Mouse (Mus musculus): ENCODE results near the gene Slc25a4. TPM values are rescaled to one million over a fixed set of nuclear protein-coding genes. Genes with fewer than 3 reads are reported as not detected.

Slc25a4 gene
- polyA plus RNA-seq, 1 experiment from 2014 or later = 516 TPM

DNA sequence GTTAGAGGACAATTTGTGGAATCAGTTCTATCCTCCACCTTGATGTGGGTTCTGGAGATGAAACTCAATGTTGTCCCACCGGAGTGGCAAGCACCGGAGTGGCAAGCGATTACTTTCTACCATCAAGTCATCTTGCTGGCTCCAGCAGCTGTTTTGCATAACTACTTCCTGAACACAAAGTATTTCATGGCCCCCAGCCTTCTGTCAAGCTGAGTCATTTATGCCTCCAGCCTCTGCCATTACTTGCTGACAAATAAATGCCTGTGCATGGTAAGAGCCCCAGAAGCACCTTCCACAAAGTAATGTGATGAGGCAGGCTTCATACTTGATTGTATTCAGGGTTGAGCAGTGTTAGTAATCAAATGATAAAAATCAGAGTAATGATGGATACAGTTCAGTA is 14.2 kb downstream of the Slc25a4 start:
- ATAC-seq (replicated peaks; ENCODE audit: low FRiP score, low TSS enrichment, low read depth) = no peak
- 89% methylated on average over 3 of the region's 3 CpGs for WGBS
- Histone ChIP-seq H3K4me1 (replicated peaks; ENCODE audit: control insufficient read depth, insufficient read depth, low read length) (no peaks in the 10 kb centered on the region), H3K4me3 (ENCODE audit: low read depth, low read length) (no peak overlapping the region), H3K9ac (ENCODE audit: low read length) (no peak overlapping the region), H3K36me3 (ENCODE audit: control insufficient read depth, insufficient read depth, low read length) (peaks cover 17% of the 10 kb centered on the region), H3K27me3 (replicated peaks; ENCODE audit: control insufficient read depth, insufficient read depth, low read length) (no peaks in the 10 kb centered on the region), H3K27ac (ENCODE audit: low read depth) (no peak overlapping the region), H3K9me3 (ENCODE audit: control insufficient read depth, low read length) (no peaks in the 10 kb centered on the region), H3K4me2 (ENCODE audit: low read length) (no peak overlapping the region)
- DNase-seq (ENCODE audit: low spot score) = no peak

DNA sequence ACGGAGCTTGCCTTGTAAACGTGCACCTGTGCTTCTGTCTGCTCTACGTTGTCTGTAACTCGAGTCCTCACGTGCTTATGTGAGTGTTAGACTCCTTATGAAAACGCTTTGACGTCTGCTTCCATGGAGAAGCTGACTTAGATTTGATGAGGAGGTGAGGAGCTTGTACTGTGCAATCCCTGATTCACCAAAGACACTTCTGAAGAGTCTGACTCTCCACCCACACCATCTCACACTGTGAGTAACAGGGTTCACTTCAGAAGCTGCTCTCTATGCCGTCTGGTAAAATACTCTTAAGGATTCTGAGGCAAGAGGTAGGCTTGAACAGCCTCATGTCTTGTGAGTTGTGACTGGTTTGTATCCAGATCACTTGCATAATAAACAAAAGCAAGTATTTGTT is 18.0 kb downstream of the Slc25a4 start:
- H3K4me2 ChIP-seq (ENCODE audit: low read length) = no peak overlapping the region
- H3K36me3 ChIP-seq (ENCODE audit: control insufficient read depth, insufficient read depth, low read length) = peaks cover 23% of the 10 kb centered on the region; the same call in 1 of the 2 replicates
- no peaks in the 10 kb centered on the region for H3K9me3 ChIP-seq (ENCODE audit: control insufficient read depth, low read length)
- no peak for DNase-seq (ENCODE audit: low spot score)
- H3K4me1 ChIP-seq (replicated peaks; ENCODE audit: control insufficient read depth, insufficient read depth, low read length) = no peaks in the 10 kb centered on the region
- no peaks in the 10 kb centered on the region for H3K27me3 ChIP-seq (replicated peaks; ENCODE audit: control insufficient read depth, insufficient read depth, low read length)
- no peak overlapping the region for H3K27ac ChIP-seq (ENCODE audit: low read depth)
- no peak for ATAC-seq (replicated peaks; ENCODE audit: low FRiP score, low TSS enrichment, low read depth)
- WGBS = 87% methylated on average over 8 of the region's 8 CpGs
- H3K9ac ChIP-seq (ENCODE audit: low read length) = no peak overlapping the region
- H3K4me3 ChIP-seq (ENCODE audit: low read depth, low read length) = no peak overlapping the region

DNA sequence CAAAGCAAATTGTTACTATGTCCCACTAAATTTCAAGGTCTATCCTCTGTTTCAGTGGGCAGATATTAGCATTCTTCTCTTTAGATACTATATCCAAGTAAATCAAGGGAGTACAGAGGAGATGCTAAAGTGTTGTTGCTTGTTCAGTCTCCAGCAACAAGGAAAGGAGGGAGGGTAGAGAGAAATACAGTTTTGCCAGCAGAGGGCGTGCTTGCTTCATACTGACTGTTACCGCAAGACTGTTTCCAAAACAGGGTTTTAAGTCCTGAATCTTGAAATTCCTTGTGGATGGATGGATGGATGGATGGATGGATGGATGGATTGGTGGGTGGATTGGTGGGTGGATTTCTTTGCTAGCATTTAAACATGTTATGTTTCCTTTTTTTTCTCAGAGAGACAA is 25.7 kb downstream of the Slc25a4 start:
- no peak for ATAC-seq (replicated peaks; ENCODE audit: low FRiP score, low TSS enrichment, low read depth)
- Histone ChIP-seq H3K9me3 (ENCODE audit: control insufficient read depth, low read length) (no peaks in the 10 kb centered on the region), H3K4me2 (ENCODE audit: low read length) (no peak overlapping the region), H3K4me1 (replicated peaks; ENCODE audit: control insufficient read depth, insufficient read depth, low read length) (no peaks in the 10 kb centered on the region), H3K27ac (ENCODE audit: low read depth) (no peak overlapping the region), H3K27me3 (replicated peaks; ENCODE audit: control insufficient read depth, insufficient read depth, low read length) (no peaks in the 10 kb centered on the region), H3K36me3 (ENCODE audit: control insufficient read depth, insufficient read depth, low read length) (0 out of 2 replicates have a peak, but pooled peaks cover 5% of the 10 kb centered on the region), H3K4me3 (ENCODE audit: low read depth, low read length) (no peak overlapping the region), H3K9ac (ENCODE audit: low read length) (no peak overlapping the region)
- 12% methylated on average over 2 of the region's 2 CpGs for WGBS
- peak; percentile 77 for DNase-seq (ENCODE audit: low spot score)

DNA sequence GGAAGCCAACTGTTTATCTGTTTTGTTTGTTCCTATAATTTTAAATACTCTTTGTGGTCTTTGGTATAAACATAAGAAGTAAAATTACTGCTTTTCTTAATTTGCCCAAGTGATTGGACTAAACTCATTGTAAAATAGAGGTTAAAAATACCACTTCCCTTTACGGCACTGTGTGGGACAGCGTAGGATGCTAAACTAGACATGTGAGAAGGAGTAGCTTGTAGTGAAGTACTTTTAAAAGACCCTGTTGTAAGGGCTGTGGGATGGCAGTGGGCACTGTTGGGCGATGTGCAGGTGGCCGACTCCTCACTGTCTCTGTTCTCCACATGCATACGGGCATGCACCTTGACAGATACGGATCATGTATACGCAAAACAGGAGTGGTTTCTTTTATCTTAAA is 30.9 kb downstream of the Slc25a4 start:
- Histone ChIP-seq H3K9ac (ENCODE audit: low read length) (no peak overlapping the region), H3K9me3 (ENCODE audit: control insufficient read depth, low read length) (no peaks in the 10 kb centered on the region), H3K36me3 (ENCODE audit: control insufficient read depth, insufficient read depth, low read length) (0 out of 2 replicates have a peak, but pooled peaks cover 9% of the 10 kb centered on the region), H3K4me2 (ENCODE audit: low read length) (no peak overlapping the region), H3K27ac (ENCODE audit: low read depth) (no peak overlapping the region), H3K4me1 (replicated peaks; ENCODE audit: control insufficient read depth, insufficient read depth, low read length) (no peaks in the 10 kb centered on the region), H3K4me3 (ENCODE audit: low read depth, low read length) (no peak overlapping the region), H3K27me3 (replicated peaks; ENCODE audit: control insufficient read depth, insufficient read depth, low read length) (no peaks in the 10 kb centered on the region)
- no peak for DNase-seq (ENCODE audit: low spot score)
- 88% methylated on average over 7 of the region's 7 CpGs for WGBS
- no peak for ATAC-seq (replicated peaks; ENCODE audit: low FRiP score, low TSS enrichment, low read depth)

DNA sequence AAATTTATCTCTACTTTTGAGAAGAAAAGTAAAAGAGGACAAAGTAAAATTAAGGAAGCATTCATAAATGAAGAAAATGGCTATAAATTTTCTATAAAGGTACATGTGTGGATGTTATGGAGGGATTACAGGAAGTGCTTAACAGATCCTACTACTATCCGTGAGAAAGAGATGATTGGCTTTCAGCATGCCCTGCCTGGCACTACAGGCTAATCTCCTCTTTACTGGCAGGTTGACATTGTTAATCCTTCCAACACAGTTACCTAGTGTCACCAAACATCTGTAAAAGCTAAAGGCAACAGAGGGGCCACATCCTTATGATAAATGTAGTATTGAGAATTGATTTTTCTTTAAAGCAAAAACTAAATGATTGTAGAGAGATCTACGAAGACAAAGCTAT is 37.4 kb downstream of the Slc25a4 start:
- no peak overlapping the region for H3K27ac ChIP-seq (ENCODE audit: low read depth)
- H3K4me3 ChIP-seq (ENCODE audit: low read depth, low read length) = no peak overlapping the region
- DNase-seq (ENCODE audit: low spot score) = no peak
- H3K36me3 ChIP-seq (ENCODE audit: control insufficient read depth, insufficient read depth, low read length) = peaks cover 22% of the 10 kb centered on the region
- no peak overlapping the region for H3K4me2 ChIP-seq (ENCODE audit: low read length)
- H3K9me3 ChIP-seq (ENCODE audit: control insufficient read depth, low read length) = no peaks in the 10 kb centered on the region
- ATAC-seq (replicated peaks; ENCODE audit: low FRiP score, low TSS enrichment, low read depth) = no peak
- 77% methylated on average over 2 of the region's 2 CpGs for WGBS
- H3K9ac ChIP-seq (ENCODE audit: low read length) = no peak overlapping the region
- H3K27me3 ChIP-seq (replicated peaks; ENCODE audit: control insufficient read depth, insufficient read depth, low read length) = no peaks in the 10 kb centered on the region
- H3K4me1 ChIP-seq (replicated peaks; ENCODE audit: control insufficient read depth, insufficient read depth, low read length) = no peaks in the 10 kb centered on the region

DNA sequence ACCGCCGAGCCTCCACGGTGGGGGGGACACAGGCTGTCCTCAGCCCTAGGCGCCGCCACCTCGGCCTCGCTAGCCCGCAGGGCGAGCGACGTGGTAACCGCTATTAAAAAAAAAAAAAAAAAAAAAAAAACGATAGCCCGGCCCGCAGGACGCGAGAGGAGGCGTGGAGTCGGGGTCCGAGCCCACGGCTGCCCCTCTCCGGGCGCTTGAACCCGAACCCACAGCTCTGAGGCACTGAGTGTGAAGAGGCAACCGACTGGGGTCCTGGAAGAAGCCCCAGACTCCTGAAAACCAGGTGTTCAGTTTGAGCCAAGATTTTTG is 47.3 kb downstream of the Slc25a4 start:
- H3K27ac ChIP-seq (ENCODE audit: low read depth) = peak overlapping the region; percentile 78
- under 1% methylated on average over 24 of the region's 25 CpGs for WGBS
- no peak; the same call in 1 of the 2 replicates for ATAC-seq (replicated peaks; ENCODE audit: low FRiP score, low TSS enrichment, low read depth)

DNA sequence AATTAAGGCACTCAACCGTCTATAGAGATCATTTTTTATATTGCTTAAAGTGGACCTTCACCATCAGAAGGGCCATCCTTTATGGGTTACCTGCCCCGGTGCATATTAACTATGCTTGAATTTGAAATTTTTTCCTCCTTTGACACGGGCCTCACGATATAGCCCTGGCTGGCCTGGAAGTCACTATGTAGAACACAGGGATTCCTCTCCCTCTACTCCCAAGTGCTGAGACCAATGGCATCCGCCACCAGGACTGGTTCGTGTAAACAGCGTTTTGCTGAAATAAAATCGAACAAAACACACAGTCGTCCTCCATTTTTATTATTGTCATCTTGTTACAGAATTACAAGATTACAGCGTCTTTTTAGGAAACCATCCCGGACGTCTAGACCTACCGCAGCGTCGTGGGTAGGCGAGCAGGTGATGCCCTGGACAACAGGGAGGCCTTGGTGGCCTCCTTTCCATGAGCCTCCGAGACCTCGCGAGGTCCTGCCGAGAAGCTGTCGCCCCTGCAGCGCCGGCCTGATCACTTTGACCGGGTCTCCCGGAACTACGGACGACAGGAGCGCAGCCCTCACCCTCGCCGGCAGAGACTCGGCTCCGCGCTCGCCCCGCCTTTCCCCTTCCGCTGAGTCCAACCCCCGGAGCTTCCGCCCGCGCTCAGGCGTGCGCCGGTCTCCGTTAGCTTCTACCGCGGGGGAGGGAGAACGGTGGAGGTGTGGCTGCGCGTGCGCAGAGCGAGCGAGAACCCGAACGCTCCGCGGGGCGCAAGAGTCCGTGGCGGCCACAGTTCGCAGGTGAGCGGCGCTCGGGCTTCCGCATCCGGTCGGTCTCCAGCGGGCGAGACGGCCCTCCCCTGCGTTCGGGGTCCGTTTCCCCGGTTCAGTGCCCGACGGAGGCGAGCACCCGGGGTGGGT is 47.9 kb downstream of the Slc25a4 start:
- Histone ChIP-seq H3K36me3 (ENCODE audit: control insufficient read depth, insufficient read depth, low read length) (no peaks in the 10 kb centered on the region), H3K4me2 (ENCODE audit: low read length) (peak overlapping the region; percentile 77), H3K27ac (ENCODE audit: low read depth) (peak overlapping the region; percentile 78), H3K27me3 (replicated peaks; ENCODE audit: control insufficient read depth, insufficient read depth, low read length) (no peaks in the 10 kb centered on the region), H3K4me3 (ENCODE audit: low read depth, low read length) (peak overlapping the region; percentile 61), H3K9me3 (ENCODE audit: control insufficient read depth, low read length) (no peaks in the 10 kb centered on the region), H3K9ac (ENCODE audit: low read length) (peak overlapping the region; percentile 89), H3K4me1 (replicated peaks; ENCODE audit: control insufficient read depth, insufficient read depth, low read length) (peaks cover 8% of the 10 kb centered on the region; the same call in 1 of the 2 replicates)
- ATAC-seq (replicated peaks; ENCODE audit: low FRiP score, low TSS enrichment, low read depth) (peak; percentile 95), DNase-seq (ENCODE audit: low spot score) (peak; percentile 95)
- WGBS = 1% methylated on average over 71 of the region's 77 CpGs

More for the DNA sequence above, 47.3 kb downstream of the Slc25a4 start:
- peaks cover 8% of the 10 kb centered on the region; the same call in 1 of the 2 replicates for H3K4me1 ChIP-seq (replicated peaks; ENCODE audit: control insufficient read depth, insufficient read depth, low read length)
- DNase-seq (ENCODE audit: low spot score) = no peak
- H3K27me3 ChIP-seq (replicated peaks; ENCODE audit: control insufficient read depth, insufficient read depth, low read length) = no peaks in the 10 kb centered on the region
- no peaks in the 10 kb centered on the region for H3K9me3 ChIP-seq (ENCODE audit: control insufficient read depth, low read length)
- H3K9ac ChIP-seq (ENCODE audit: low read length) = peak overlapping the region; percentile 89
- peak overlapping the region; percentile 77 for H3K4me2 ChIP-seq (ENCODE audit: low read length)
- H3K36me3 ChIP-seq (ENCODE audit: control insufficient read depth, insufficient read depth, low read length) = no peaks in the 10 kb centered on the region
- peak overlapping the region; percentile 61 for H3K4me3 ChIP-seq (ENCODE audit: low read depth, low read length)

All from intestine, embryonic 14.5 days (tissue).